Mouse (Mus musculus): ENCODE results near the gene Olfr1466.

Gene Olfr1466

DNA sequence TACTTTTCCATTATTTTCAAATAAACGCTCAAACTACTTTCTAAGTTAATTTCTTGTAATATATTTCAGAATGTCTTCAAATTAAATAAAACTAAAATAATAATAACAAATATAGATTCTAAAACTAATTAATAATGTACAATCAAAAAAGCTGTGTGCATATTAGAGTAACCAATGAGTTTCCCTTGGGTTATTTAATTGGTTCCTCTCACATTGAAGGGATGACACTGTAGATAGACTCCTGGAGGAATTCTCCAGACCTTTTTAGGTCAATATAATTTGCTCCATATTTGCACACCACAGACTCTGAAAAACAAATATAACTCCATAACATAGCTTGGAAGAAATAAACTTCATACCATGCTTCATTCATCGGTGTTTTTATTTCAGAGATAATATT, at the start of gene Olfr1466:
Olfr1466 (plus strand) TSS at position 301 of the 400 bp plus-strand sequence.
- DNase-seq (ENCODE audit: low spot score in 2 of 2) = no peak

DNA sequence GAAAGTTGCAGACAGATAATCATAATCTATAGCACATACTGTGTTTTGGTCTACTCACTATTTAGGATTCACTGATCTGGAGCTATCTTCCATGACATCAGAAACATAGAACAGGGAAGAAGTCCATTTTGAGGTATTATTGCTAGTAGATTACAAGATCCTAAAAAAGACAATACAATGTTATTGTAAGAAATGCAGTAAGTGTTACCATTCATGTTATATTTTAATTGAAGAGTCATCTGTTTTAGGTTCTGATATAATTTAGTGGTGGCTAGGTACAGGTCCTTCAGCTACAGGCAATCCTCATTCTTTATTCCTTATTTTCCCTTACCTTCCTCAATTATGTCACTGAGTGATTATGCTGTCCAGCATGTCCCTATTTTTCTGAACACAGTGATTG, 23.2 kb upstream of the Olfr1466 start, which contains the start of gene Olfr1465:
Olfr1465 (minus strand) TSS at position 101 of the 400 bp plus-strand sequence.
- DNase-seq (ENCODE audit: low spot score in 2 of 2) = no peak

DNA sequence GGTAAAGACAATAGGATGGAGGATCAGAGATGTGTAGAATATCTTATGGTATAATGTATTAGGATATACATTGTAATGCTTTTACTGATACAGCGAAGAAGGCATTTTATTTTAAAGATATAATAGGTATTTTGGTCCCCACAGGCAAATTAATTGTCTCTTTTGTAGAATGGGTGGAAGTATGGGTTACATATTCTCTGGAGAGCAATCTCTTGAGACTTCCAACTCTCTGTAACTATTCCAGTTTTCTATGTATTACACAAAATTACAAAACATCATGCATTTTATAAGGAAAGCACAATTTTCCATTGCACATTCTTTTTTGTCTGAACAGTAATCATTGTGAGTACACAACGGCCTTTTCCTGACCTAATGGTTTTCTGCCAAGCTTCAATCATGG, 23.3 kb downstream of the Olfr1466 start, which contains the start of gene Olfr1467:
Olfr1467 (plus strand) TSS at position 301 of the 400 bp plus-strand sequence.
- DNase-seq (ENCODE audit: low spot score in 2 of 2) = no peak

Measured in urinary bladder, postnatal 36 days (tissue).